Mouse (Mus musculus): Measurements from ENCODE around the gene Rars2. TPM values are rescaled to one million over a fixed set of nuclear protein-coding genes. Genes with fewer than 3 reads are reported as not detected.
"Not testable (repeated sequence)": the region's sequence is repeated elsewhere in the genome, so short reads cannot be mapped to it uniquely, and the experiment has no call there.

Gene Rars2
- polyA plus RNA-seq (2015; fragmentation: Nextera tagmentation; extraction: Ambion mirVana) = 55.0 and 63.4 TPM in 2 replicates

DNA sequence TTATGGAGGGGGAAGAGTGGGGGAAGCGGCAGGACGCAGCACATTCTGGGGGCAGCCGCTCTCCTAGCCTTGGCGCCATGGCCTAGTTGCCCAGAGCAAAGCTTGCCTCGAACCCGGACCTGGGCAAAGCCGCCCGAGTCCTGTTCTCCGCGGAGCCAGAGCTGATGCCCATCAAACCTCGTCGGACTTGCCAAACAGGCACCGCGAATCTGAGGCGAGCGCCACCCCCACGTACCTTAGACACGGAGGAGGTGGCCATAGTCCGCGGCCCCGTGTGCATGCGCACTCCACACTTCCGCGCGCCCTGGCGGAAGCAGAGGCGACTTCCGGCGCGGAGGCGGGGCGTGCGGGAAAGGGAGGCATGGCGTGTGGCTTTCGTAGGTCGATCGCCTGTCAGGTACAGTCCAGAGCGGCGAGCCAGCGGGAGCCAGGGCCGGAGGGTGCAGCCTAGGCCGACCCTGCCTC, at the start of gene Rars2, which contains the start of gene Orc3:
Rars2 (plus strand) TSS at position 328 of the 465 bp plus-strand sequence.
Orc3 (minus strand) TSS at position 315 of the 465 bp plus-strand sequence.
- Histone ChIP-seq H3K36me3 (ENCODE audit: control insufficient read depth, insufficient read depth) (no peaks in the 10 kb centered on the region), H3K27me3 (replicated peaks; ENCODE audit: control insufficient read depth, insufficient read depth, low read length) (no peaks in the 10 kb centered on the region), H3K9ac (replicated peaks; ENCODE audit: low read depth, low read length) (peak within 1 kb of the TSS; percentile 91), H3K27ac (ENCODE audit: low read length) (peak within 1 kb of the TSS; percentile 90), H3K4me3 (replicated peaks; ENCODE audit: low read length) (peak within 1 kb of the TSS; percentile 79), H3K4me2 (ENCODE audit: low read length) (peak within 1 kb of the TSS; percentile 98), H3K4me1 (replicated peaks; ENCODE audit: control insufficient read depth, insufficient read depth, low read length) (peaks cover 25% of the 10 kb centered on the region), H3K9me3 (ENCODE audit: control insufficient read depth, low read length) (no peaks in the 10 kb centered on the region)
- peak; percentile 100 for ATAC-seq
- under 1% methylated on average over 42 of the region's 42 CpGs for WGBS

DNA sequence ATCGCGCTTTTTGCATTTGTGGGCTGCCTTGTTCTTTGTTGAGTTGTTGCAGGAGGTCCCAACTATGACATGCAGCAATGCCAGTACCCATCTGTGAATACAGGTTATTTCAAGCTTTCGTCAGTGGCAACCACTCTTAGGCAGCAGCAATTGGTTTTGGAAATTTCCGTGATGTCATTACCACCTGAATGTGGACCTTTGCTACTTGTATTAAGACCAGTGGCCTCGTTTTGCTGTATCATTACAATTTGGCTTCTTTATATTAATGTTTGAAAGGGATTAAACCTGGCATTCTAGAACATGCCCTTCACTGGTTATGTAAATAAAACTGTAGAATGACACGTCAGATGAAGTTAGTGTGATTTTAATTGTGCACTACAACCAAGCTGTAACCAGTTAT, 48.5 kb upstream of the Rars2 start:
- Histone ChIP-seq H3K27ac (ENCODE audit: low read length) (no peak overlapping the region), H3K4me3 (replicated peaks; ENCODE audit: low read length) (no peak overlapping the region), H3K9ac (replicated peaks; ENCODE audit: low read depth, low read length) (no peak overlapping the region), H3K36me3 (ENCODE audit: control insufficient read depth, insufficient read depth) (peaks cover 19% of the 10 kb centered on the region), H3K4me2 (ENCODE audit: low read length) (no peak overlapping the region), H3K9me3 (ENCODE audit: control insufficient read depth, low read length) (no peaks in the 10 kb centered on the region), H3K27me3 (replicated peaks; ENCODE audit: control insufficient read depth, insufficient read depth, low read length) (no peaks in the 10 kb centered on the region), H3K4me1 (replicated peaks; ENCODE audit: control insufficient read depth, insufficient read depth, low read length) (no peaks in the 10 kb centered on the region; the same call in 1 of the 2 replicates)
- WGBS = 86% methylated on average over 6 of the region's 6 CpGs
- ATAC-seq = no peak

DNA sequence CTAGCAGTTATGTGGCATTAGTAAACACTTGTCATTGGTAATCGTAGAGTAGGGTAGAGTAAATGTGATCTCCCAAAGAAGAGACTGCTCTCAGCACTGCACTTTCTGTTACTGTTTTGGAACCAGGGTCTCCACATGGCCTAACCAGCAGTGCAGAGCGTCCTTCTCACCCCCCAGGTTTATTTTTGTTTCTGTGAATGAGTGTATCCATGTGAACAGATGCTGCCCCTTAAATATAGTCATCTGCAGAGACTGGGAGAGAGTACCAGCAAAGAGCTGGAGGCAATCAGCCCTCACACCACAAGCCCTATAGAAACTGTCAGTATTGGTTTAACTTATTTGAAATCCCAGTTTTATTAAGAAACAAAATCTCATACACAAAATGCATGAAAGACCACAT, 41.9 kb upstream of the Rars2 start:
- Histone ChIP-seq H3K9me3 (ENCODE audit: control insufficient read depth, low read length) (no peaks in the 10 kb centered on the region), H3K27ac (ENCODE audit: low read length) (no peak overlapping the region), H3K4me3 (replicated peaks; ENCODE audit: low read length) (no peak overlapping the region), H3K36me3 (ENCODE audit: control insufficient read depth, insufficient read depth) (peaks cover 35% of the 10 kb centered on the region), H3K27me3 (replicated peaks; ENCODE audit: control insufficient read depth, insufficient read depth, low read length) (no peaks in the 10 kb centered on the region), H3K9ac (replicated peaks; ENCODE audit: low read depth, low read length) (no peak overlapping the region), H3K4me2 (ENCODE audit: low read length) (no peak overlapping the region), H3K4me1 (replicated peaks; ENCODE audit: control insufficient read depth, insufficient read depth, low read length) (no peaks in the 10 kb centered on the region)
- no peak for ATAC-seq
- 89% methylated on average over 2 of the region's 2 CpGs for WGBS

DNA sequence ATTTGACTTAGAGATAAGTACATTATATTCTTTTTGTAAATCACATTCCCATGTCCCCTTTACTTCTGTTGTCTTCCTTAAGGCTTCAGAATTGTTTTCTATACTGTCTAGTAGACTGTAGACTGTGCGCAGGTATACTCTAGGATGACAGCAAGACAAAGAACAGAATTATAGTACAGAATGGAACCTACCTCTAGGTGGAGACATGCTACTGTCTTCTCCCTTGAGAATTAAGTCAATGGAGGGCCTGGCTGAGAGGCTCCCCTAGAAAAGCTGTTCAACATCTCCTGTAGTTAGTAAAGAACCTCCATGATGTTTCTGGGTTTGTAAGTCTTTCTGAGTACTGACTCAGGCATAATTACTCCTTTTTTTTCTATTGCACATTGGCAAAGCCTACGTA, 37.7 kb upstream of the Rars2 start:
- 97% methylated on average over 2 of the region's 2 CpGs for WGBS
- no peak overlapping the region for H3K9ac ChIP-seq (replicated peaks; ENCODE audit: low read depth, low read length)
- H3K9me3 ChIP-seq (ENCODE audit: control insufficient read depth, low read length) = no peaks in the 10 kb centered on the region
- H3K36me3 ChIP-seq (ENCODE audit: control insufficient read depth, insufficient read depth) = peaks cover 25% of the 10 kb centered on the region
- H3K4me2 ChIP-seq (ENCODE audit: low read length) = no peak overlapping the region
- no peaks in the 10 kb centered on the region for H3K4me1 ChIP-seq (replicated peaks; ENCODE audit: control insufficient read depth, insufficient read depth, low read length)
- no peak overlapping the region for H3K27ac ChIP-seq (ENCODE audit: low read length)
- H3K4me3 ChIP-seq (replicated peaks; ENCODE audit: low read length) = no peak overlapping the region
- peak; percentile 47; the same call in 1 of the 2 replicates for ATAC-seq
- no peaks in the 10 kb centered on the region for H3K27me3 ChIP-seq (replicated peaks; ENCODE audit: control insufficient read depth, insufficient read depth, low read length)

DNA sequence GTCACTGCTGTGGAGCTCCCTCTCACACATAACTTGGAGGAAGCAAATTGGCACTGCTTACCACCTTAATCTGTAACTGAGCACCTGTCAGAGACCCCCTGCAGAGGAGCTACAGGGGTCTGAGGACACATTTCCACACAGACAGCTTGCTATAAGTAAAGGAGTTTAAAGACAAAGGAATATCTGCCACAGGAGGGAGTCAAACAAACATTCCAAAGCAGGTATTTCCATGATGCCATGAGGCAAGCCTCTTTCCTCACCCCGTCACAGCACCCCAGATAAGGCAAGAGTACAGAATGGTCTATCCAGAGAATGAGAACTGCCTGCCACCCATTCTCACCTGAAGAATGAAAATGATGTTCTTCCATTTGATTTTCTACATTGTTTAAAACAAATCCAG, 35.5 kb upstream of the Rars2 start:
- H3K27ac ChIP-seq (ENCODE audit: low read length) = no peak overlapping the region
- peaks cover 21% of the 10 kb centered on the region for H3K36me3 ChIP-seq (ENCODE audit: control insufficient read depth, insufficient read depth)
- H3K9ac ChIP-seq (replicated peaks; ENCODE audit: low read depth, low read length) = no peak overlapping the region
- no peak for ATAC-seq
- H3K27me3 ChIP-seq (replicated peaks; ENCODE audit: control insufficient read depth, insufficient read depth, low read length) = no peaks in the 10 kb centered on the region
- H3K9me3 ChIP-seq (ENCODE audit: control insufficient read depth, low read length) = no peaks in the 10 kb centered on the region
- H3K4me1 ChIP-seq (replicated peaks; ENCODE audit: control insufficient read depth, insufficient read depth, low read length) = no peaks in the 10 kb centered on the region
- 88% methylated on average over 1 of the region's 1 CpGs for WGBS
- H3K4me2 ChIP-seq (ENCODE audit: low read length) = no peak overlapping the region
- H3K4me3 ChIP-seq (replicated peaks; ENCODE audit: low read length) = no peak overlapping the region

DNA sequence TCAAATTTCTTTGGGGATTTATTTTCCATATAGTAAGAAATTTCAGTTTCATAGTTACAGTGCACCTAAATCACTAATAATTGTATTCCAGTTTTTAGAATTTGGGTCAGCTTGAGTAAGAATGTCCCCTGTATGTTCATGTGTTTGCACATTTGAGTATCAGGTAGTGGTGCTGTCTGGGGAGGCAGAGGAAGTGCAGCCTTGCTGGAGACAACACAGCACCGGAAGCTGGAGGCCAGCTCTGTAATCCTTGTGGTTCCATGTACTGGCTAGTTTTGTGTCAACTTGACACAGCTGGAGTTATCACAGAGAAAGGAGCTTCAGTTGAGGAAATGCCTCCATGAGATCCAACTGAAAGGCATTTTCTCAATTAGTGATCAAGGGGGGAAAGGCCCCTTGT, 33.3 kb upstream of the Rars2 start:
- not testable (repeated sequence) for H3K27me3 ChIP-seq (replicated peaks; ENCODE audit: control insufficient read depth, insufficient read depth, low read length); H3K27ac ChIP-seq (ENCODE audit: low read length); H3K4me2 ChIP-seq (ENCODE audit: low read length); H3K9me3 ChIP-seq (ENCODE audit: control insufficient read depth, low read length); ATAC-seq; H3K4me3 ChIP-seq (replicated peaks; ENCODE audit: low read length); H3K9ac ChIP-seq (replicated peaks; ENCODE audit: low read depth, low read length); H3K4me1 ChIP-seq (replicated peaks; ENCODE audit: control insufficient read depth, insufficient read depth, low read length)
- 90% methylated on average over 1 of the region's 1 CpGs for WGBS
- H3K36me3 ChIP-seq (ENCODE audit: control insufficient read depth, insufficient read depth) = peaks cover 11% of the 10 kb centered on the region

DNA sequence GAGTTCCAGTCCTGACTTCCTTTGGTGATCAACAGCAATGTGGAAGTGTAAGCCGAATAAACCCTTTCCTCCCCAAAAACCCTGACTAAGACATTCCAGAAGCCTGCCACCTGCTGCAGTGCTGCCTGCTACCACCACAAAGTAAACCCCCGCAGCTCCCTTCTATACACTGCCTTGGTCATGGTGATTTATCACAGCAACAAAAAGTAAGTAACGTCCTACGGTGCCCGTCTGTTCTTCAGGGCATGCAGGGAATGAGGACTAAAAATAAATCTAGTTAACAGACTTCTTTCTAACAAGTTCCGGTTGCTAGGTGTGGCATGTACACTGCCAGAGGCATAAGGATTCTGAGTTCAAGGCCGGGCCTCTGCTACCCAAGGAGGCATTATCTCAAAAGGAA, 32.8 kb upstream of the Rars2 start:
- H3K4me3 ChIP-seq (replicated peaks; ENCODE audit: low read length) = no peak overlapping the region
- H3K9me3 ChIP-seq (ENCODE audit: control insufficient read depth, low read length) = no peaks in the 10 kb centered on the region
- ATAC-seq = no peak
- no peaks in the 10 kb centered on the region for H3K27me3 ChIP-seq (replicated peaks; ENCODE audit: control insufficient read depth, insufficient read depth, low read length)
- WGBS = 80% methylated on average over 7 of the region's 7 CpGs
- no peak overlapping the region for H3K4me2 ChIP-seq (ENCODE audit: low read length)
- no peak overlapping the region for H3K9ac ChIP-seq (replicated peaks; ENCODE audit: low read depth, low read length)
- peaks cover 11% of the 10 kb centered on the region for H3K36me3 ChIP-seq (ENCODE audit: control insufficient read depth, insufficient read depth)
- no peak overlapping the region for H3K27ac ChIP-seq (ENCODE audit: low read length)
- no peaks in the 10 kb centered on the region for H3K4me1 ChIP-seq (replicated peaks; ENCODE audit: control insufficient read depth, insufficient read depth, low read length)

DNA sequence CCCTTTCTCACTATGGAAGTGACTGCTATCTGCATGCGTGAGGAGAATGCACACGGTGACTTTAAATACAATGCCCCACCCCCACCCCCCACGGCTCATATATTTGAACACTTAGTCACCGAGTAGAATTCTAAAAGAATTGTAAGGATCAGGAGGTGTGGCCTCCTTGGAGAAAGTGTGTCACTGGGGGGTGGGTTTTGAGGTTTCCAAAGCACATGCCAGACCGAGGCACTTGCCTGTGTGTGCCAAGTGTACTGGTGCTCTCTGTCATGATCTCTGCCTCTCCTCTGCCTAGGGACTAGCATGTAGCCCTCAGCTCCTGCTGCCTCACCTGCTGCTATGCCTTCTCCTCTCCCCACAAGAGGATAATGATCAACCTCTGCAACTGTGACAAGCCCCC, 32.3 kb upstream of the Rars2 start:
- Histone ChIP-seq H3K9ac (replicated peaks; ENCODE audit: low read depth, low read length) (no peak overlapping the region), H3K27ac (ENCODE audit: low read length) (no peak overlapping the region), H3K4me3 (replicated peaks; ENCODE audit: low read length) (no peak overlapping the region), H3K27me3 (replicated peaks; ENCODE audit: control insufficient read depth, insufficient read depth, low read length) (no peaks in the 10 kb centered on the region), H3K36me3 (ENCODE audit: control insufficient read depth, insufficient read depth) (peaks cover 7% of the 10 kb centered on the region; the same call in 1 of the 2 replicates), H3K4me1 (replicated peaks; ENCODE audit: control insufficient read depth, insufficient read depth, low read length) (no peaks in the 10 kb centered on the region), H3K9me3 (ENCODE audit: control insufficient read depth, low read length) (no peaks in the 10 kb centered on the region), H3K4me2 (ENCODE audit: low read length) (no peak overlapping the region)
- ATAC-seq = no peak
- 58% methylated on average over 5 of the region's 5 CpGs for WGBS

DNA sequence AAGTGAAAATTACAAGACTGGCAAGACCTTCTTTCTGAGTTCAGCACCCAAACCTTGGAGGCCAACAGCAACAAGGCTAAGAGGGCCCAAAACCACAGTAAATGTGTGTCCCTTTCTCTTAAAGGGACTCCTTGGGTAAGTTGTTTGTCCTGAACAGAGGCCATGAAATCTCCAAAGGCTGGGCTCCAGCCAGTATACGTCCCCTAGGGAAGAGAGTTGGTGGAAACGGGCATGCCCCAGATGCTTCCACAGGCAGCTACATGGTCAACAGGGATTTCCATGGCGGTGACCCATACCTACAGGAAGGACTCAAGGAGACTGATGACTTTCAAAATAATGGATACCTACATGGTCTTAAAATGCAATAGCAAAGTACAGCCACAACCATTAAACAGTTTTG, 31.3 kb upstream of the Rars2 start:
- no peak overlapping the region for H3K27ac ChIP-seq (ENCODE audit: low read length)
- no peaks in the 10 kb centered on the region for H3K4me1 ChIP-seq (replicated peaks; ENCODE audit: control insufficient read depth, insufficient read depth, low read length)
- H3K27me3 ChIP-seq (replicated peaks; ENCODE audit: control insufficient read depth, insufficient read depth, low read length) = no peaks in the 10 kb centered on the region
- no peak overlapping the region for H3K4me2 ChIP-seq (ENCODE audit: low read length)
- H3K9ac ChIP-seq (replicated peaks; ENCODE audit: low read depth, low read length) = no peak overlapping the region
- no peaks in the 10 kb centered on the region for H3K9me3 ChIP-seq (ENCODE audit: control insufficient read depth, low read length)
- 97% methylated on average over 3 of the region's 3 CpGs for WGBS
- H3K4me3 ChIP-seq (replicated peaks; ENCODE audit: low read length) = no peak overlapping the region
- no peak for ATAC-seq
- H3K36me3 ChIP-seq (ENCODE audit: control insufficient read depth, insufficient read depth) = peaks cover 7% of the 10 kb centered on the region; the same call in 1 of the 2 replicates
